Mouse (Mus musculus): ENCODE measurements around the gene Flt3.

The Flt3 gene

DNA sequence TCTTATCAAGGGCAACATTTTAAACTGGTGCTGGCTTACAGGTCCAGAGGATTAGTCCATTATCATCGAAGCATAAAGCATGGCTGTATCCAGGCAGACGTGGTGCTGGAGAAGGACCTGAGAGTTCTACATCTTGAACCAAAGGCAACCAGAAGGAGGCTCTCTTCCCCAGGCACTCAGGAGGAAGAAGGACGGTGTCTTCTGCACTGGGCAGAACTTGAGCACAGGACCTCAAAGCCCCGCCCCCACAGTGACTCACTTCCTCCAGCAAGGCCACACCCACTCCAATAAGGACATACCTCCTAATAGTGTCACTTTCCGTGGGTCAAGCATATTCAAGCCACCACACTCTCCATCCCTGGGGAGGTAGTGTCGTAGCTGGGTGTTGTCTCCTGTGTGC lies 10.3 kb upstream of the Flt3 start:
- DNase-seq (ENCODE audit: low spot score in 2 of 2): no peak

DNA sequence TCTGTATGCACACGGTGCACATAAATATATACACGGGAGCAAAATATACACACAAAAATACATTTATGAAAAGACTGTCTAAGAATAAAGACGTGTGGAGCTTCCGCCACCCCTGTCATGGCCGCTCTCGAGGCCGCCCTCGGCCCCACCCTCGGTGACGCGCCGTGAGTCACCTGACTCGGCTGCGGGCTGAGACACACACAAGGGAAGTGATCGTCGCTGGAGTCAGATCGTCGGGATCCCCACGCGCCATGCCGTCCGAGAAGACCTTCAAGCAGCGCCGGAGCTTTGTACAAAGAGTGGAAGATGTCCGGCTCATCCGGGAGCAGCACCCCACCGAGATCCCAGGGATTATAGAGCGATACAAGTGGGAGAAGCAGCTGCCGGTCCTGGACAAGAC lies 8.4 kb upstream of the Flt3 start:
- no peak for DNase-seq (ENCODE audit: low spot score in 2 of 2)

DNA sequence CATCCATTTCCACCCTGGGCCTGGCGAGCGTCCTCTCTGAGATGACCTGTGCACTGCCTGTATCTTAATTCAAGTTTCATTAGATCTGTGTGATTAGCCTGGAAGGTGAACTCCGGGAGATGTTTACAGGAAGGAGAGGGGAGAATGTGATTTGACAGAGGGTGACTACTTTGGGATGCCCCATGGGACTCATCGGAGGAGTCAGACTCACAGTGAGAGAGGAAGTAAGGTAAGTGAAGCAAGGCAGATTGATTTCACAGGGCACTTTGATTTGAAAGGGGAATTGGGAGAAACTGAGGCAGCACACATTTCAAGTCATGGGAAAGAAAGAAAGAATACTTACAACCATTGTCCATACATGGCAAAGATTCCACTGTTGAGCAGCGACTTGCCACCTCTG lies 5.8 kb upstream of the Flt3 start:
- DNase-seq (ENCODE audit: low spot score in 2 of 2): no peak

DNA sequence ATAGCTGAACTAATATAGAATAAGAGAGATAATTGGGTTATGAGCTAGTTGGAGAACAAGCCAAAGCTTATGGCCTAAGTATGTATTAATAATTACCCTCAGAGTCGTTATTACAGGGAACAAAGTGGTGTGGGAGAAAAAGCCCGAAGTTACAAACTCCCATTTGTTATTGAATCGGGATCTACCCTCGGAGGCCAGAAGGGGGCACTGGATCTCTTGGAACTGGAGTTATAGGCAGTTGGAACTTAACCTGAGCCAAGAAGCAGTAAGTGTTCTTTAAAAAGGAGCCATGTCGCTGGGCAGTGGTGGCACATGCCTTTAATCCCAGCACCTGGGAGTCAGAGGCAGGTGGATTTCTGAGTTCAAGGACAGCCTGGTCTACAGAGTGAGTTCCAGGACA lies 2.2 kb upstream of the Flt3 start:
- no peak for DNase-seq (ENCODE audit: low spot score in 2 of 2)

DNA sequence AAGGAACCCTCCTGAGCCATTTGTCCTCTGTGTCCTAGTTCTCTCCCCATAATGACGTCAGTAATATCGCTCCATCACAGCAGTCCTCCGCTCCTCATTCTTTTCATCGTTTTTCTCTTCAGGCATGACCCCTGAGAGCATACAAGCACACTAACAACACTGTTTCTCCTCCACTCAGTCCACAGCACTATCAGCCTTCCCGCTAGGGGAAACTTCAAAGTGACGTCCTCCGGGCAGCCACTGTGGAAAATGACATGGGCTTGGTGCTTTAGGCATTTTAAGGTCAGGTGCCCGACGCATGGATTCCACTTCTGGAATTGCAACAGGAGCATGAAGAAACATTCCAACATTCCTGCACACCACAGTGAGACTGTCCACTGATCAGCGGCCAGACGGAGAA lies 735 bp upstream of the Flt3 start:
- DNase-seq (ENCODE audit: low spot score in 2 of 2): no peak

DNA sequence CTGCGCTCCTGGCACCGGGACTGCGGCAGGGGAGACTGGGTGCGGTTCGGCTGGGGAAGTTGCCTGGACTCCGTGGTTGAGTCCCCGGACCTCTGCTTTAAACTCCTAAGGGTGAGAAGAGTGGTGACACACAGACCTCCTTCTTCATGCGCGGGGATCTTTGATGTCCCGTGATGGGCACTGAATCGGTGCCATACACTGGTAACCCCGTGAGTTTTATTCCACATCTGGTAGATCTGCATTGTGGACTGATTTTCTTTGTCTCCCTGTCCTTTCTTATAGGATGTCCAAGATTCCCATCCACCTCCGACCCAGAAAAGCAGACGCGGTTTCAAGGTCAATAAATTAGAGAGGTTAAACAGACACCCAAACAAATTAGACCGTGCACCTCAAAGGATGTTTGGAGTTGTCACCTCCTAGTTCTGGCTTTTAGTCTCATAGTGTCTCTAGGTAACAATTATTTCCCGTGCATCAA lies 253 bp upstream of the Flt3 start:
- no peak for DNase-seq (ENCODE audit: low spot score in 2 of 2)

DNA sequence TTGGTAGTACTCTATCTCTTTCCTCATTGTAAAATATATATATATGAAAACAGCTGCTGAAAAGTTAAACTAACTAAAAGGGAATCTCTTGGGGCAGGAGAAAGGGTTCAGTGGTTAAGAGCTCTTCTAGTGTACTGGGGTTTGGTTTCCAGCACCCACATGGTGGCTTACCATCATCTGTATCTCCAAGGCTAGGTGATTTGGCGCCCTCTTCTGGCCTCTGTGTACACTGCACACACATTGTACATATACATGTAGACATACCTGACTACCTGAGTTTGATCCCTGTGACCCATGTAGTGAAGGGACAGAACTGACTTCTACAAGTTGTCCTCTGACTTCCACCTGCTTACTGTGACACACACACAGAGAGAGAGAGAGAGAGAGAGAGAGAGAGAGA lies 5.2 kb downstream of the Flt3 start:
- peak in 1 of 2 experiments; percentile 20 for DNase-seq (ENCODE audit: low spot score in 2 of 2)

DNA sequence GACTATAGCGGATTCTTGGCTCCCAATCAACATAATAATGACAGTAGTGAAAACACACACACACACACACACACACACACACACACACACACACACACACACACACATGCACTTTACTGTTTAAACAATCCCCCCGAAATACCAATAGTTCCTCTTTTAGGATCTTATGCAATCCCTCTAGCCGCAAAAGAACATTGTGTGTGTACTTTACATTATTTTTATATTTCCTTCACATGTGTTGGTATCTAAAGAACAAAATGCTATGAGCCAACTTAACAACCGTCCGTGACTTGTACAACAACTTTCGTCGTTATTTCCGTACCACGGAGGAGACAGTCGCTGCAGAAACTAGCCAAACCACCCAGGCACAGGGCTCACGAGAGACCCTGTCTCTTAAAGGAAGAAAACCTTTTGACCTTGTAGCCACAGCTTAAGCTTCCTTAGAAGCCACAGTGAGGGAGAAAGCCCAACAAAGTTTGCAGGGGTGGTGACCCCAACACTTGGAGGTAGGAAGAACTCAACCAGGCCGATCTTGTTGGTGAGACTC lies 7.5 kb downstream of the Flt3 start:
- DNase-seq (ENCODE audit: low spot score in 2 of 2): no peak

DNA sequence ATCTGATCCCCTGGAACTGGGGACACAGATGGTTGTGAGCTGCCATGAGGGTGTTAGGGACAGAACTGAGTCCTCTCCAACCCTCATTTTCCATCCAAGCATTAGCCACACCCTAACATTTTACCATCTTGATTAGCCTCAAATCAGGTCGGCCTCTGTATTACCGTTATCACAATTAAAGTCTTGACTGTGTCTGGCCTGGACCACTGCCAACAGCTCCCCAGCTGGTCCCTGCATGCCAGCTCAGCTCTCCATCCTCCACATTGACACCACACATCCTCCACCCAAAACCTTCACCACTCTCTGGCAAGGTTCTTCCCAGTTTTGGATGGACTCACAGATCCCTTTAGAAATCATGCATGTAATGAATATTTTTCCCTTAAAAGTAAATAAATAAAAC lies 9.5 kb downstream of the Flt3 start:
- DNase-seq (ENCODE audit: low spot score in 2 of 2): no peak

DNA sequence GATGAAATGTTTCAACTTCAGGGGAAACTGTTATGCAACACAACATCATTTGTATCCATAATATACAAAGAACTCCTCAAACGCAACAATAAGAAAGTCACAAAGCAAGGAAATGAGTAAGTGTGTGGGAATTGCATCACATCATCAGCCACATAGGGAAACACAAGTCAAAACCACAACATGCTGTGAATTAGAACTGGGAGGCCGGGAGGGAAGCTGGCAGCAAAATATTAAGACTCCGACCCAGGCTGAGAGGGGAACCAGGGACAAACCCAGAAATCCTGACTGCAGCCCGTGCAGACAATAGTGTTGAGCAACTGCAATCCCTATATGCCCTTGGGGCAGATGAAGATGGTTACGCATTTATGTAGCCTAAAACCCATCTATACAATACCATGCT lies 11.2 kb downstream of the Flt3 start:
- DNase-seq (ENCODE audit: low spot score in 2 of 2): no peak

DNA sequence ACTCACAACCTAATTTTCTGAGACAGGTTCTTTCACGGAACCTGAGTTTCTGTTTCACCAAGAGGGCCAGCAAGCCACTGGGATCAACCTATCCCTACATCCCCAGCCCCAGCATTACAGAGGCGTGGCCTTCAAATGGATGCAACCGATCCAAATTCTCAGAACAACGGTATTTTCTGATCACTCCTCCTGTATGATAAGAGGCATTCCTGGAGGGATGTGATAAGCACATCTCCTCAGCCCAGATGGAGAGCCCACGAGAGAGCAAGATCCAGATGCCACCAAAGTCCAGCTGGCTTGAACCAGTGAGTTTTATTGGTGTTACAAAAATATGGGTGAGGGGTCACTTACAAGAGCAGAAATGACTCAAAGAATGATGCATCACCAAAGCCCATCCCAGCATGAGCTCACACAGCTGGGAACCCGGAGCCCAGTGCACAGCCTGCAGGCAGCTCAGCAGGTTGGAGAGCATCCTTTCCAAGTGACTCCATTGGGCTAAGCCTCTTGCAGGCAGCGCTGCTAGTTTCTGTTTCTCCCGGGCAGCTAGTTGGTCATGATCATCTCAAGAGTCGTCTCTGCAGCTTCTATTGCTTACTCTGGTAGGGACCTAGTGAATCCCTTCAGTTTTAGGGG lies 11.8 kb downstream of the Flt3 start:
- no peak for DNase-seq (ENCODE audit: low spot score in 2 of 2)

DNA sequence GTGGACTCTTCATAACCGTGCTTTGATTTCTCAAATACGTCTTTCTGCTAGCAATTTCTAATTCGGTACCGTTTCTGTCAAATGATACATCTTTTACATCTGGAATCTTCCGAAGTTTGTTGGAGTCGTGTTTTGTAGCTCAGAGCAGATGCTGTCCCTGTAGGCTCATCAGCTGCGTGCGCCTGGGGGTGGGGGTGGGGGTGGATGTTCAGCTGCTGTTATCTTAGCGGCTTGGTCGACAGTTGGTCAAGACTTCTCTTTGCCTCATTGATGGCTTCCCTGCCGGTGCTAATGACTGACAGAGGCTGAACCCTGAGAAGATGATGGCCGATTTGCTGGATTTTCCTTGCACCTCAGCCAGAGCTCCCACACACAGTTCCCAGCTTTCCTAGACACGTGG lies 13.4 kb downstream of the Flt3 start:
- no peak for DNase-seq (ENCODE audit: low spot score in 2 of 2)

DNA sequence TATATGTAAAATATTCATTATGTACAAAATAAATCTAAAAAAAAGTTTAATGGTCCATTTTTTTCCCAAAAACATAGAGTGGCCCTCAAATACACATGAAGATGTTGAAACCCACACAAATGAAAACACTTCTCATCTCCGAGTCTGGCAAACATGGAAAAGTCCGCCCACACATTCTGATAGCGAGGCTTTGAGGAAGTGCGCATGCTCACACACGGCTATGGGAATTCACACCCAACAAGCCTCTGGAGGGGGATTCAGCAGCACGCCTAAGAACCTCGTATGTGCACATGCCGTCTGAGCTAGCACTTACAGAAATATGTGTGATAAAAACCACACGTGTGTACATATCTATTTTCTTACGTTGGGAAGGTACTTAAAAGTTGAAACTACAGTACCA lies 18.9 kb downstream of the Flt3 start:
- no peak for DNase-seq (ENCODE audit: low spot score in 2 of 2)

DNA sequence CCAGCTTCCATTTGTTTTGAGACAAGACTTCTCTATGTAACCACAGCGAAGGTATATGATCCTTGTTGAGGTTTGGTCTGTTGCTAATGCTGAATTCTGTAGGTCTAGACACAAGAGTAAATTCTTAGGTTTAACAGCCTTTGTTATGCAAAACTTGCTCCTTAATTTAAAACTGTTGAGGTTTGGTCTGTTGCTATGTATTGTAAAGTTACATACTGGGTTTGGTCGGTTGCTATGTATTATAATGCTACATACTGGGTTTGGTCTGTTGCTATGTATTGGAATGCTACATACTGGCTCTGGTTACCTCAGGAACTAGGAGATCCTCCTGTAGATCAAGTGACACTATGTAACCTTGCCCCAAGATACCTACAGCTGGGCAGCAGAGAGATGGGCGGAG lies 20.8 kb downstream of the Flt3 start:
- no peak for DNase-seq (ENCODE audit: low spot score in 2 of 2)

DNA sequence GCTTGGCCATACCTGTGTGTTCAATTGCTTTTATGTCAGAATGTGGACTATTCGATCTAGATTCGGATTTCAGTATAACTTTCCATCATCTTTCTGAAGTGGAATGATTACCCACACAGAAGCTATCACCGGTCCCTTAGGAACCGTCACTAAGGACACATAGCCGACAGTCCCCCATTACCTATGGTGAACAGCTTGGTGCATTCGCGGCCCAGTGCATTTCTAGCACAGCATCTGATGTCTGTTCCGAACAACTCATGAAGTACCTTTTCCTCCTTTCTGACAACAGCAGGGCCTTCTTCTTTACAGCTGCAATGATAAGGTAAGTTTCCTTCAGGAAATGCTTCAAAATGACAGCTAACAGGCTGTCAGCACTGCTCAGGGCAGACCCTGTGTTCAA lies 30.0 kb downstream of the Flt3 start:
- DNase-seq (ENCODE audit: low spot score in 2 of 2): no peak

DNA sequence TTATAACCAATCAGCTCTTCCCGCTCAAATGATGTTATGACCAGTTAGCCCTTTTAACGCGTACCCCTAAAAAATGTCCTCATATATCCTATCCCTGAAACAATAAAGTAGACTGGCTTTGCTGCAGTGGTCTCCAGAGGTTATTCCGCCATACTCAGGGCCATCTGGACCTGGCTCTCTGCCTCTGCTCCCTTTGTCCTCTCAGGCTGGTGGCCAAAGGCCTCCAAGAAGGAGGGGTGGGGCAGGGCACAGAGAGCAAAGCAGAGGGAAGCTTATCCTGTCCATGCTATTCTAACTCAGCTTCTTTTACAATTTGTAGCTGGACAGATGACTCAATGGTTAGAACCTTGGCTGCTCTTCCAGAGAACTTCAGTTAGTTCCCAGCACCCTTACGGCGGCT lies 32.1 kb downstream of the Flt3 start:
- DNase-seq (ENCODE audit: low spot score in 2 of 2): no peak

DNA sequence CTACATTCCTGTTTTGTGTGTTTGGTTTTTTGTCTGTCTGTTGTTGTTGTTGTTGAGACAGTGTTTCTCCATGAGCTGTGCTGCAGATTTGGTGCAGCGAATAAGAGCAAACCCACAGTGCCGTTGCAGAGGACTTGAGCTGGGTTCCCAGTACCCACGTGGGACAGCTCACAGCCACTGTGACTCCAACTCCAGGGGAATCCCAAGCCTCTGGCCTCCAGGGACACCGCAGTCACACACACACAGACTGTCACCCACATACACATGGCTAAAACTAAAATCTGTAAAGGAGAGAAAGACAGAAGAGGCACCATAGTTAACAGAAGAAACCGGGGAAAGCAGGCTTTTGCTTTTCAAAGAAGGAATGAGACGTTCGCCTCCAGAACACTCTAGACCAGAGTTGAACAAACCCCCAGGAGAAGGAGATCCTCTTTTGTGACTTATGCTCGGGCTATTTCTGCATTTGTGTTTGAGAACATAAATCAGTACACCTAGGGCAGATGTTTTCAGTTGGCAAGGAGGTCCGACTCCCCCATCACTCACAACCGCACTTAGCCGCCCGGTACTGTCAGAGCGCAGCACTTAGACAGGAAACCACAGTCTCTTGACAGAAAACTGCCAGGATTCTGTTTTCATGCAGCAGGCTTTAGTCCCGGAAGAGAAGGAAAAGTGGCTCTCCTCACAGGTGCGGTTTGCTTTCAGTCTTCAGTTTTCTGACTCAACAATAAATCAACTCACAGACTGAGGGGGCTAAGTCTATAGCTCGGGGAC lies 34.1 kb downstream of the Flt3 start:
- peak; percentile 7 to 49 for DNase-seq (ENCODE audit: low spot score in 2 of 2)

DNA sequence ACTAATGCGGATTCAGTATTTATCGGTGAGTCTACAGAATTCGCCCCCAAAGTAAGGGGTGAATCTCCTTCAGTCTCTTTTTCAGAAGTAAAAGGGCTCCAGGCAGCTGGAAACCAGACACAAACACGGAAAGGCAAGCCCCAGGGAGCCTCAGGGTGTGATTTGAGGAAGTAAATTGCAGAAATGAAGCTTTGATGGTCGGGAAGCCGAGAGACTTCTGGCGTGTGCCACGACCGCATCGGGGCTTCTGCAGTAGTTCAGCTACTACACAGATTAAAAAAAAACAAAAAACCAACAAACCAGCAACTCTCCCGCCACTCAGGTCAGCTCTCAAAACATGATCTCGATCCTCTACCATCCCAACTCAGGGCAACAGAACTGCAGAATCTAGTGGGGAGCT lies 37.2 kb downstream of the Flt3 start:
- peak in 1 of 2 experiments; percentile 78 for DNase-seq (ENCODE audit: low spot score in 2 of 2)

DNA sequence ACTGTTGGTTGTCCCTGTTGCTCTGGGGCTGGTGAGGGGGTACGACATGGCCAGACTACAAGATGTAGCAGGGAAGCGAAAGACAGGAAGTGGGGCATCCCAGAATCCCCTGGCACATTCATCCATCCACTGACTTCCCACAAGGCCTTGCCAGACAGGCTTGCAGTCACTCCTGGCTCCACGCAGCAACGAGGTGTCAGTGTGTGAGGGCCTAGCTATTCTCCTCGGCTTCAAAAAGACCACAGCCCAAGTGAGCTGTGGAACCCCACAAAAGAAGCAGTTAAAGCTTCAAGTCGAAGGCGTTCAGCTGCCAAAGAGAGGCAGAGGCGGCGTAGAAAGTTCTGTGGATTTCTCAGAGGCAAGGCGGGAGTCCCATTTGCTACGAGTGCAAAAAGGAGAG lies 41.8 kb downstream of the Flt3 start:
- no peak for DNase-seq (ENCODE audit: low spot score in 2 of 2)

DNA sequence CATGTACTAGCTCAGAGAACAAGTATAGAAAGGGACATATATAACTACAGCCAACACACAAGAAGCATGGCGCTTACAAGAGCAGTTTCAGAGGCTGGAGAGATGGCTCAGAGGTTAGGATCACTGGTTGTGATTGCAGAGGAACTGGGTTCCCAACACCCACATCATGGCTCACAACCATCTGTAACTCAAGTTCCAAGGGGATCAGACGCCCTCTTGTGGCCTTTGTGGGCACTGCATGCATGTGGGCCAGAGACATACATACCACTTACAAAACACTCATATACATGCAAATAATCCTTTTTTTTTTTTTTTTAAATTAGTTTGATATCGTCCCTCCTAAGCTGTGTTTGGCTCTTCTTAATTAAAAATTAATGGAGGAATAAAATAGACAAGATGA lies 42.8 kb downstream of the Flt3 start:
- DNase-seq (ENCODE audit: low spot score in 2 of 2): peak; percentile 32 to 55

DNA sequence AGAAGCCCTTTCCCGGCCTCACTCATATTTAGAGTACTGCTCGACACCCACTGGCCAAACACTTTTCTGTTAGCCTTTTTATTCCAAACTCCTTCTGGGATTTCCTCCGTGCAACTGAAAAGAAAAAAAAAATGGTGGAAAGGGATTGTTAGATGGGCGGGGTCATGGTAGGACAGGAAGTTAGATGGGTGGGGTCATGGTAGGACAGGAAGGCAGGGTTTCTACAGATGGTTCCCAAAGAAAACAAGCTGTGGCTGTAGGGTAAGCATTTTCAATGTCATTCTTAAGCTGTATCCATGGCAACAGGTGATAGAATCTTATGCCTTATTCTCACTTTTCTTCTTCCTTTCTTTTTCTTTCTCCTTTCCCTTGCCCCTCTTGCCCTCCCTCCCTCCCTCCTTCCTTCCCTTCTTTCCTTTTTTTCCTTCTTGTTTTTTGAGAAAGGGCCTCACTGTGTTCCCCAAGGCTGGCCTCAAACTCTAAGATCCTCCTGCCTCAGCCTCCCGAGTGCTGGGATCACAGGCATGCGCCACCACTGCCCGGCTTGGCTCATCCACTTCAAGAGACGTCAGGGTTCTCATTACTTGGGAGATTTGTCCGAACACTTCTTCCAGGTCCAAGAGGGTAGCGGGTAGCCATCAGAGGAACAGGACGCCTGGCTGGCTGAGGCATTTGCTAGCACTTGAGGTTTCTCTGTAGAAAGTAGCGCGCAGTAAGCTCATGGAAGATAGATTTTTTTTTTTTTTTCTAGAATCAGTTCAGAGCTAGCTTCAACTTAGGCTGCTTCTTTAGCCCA lies 43.8 kb downstream of the Flt3 start:
- DNase-seq (ENCODE audit: low spot score in 2 of 2): no peak

DNA sequence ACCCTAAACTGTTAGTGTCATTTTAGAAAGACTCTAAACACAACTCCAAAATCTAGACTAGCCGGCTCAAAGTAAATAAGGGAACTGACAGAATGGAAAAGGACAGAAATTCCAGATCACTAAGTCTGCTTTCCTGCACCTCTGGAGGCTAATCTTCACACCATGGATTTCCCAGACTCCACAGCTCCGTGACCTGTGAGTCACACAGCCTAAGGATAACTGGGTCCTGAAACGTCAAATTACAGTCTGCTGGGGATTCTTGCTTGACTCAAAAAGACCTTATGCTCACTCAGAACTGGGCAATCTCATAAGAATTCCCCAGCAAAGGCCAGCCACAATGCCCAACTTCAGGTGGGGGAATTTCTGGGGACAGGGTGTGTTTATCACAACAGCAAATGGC lies 44.5 kb downstream of the Flt3 start:
- DNase-seq (ENCODE audit: low spot score in 2 of 2): no peak

DNA sequence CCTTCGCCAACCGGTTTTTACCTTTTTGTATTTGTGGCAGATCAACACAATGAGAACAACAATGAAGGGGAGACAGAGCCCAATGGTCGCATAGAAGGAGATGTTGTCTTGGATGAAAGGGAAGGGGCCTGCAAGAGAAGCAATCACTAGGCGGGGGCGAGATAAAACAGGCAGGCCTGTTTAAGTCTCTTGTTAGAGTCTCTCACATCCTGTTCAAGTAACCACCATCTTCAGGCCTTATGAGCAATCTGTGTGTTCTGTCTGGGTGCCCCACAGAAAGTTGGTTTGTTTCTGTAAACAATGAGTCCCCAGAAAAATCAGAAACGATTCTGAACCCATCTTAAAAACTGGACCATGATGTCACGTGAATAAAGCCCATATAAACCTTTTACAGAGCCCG lies 45.3 kb downstream of the Flt3 start:
- DNase-seq (ENCODE audit: low spot score in 2 of 2): no peak

All from natural killer cell, adult 2 months (primary cell).